Mouse (Mus musculus) erythroblast, adult 5-6 weeks (primary cell): Measurements from ENCODE around the gene 4931428F04Rik. TPM values are rescaled to one million over a fixed set of nuclear protein-coding genes. Genes with fewer than 3 reads are reported as not detected.
"Not testable (repeated sequence)": the region's sequence is repeated elsewhere in the genome, so short reads cannot be mapped to it uniquely, and the experiment has no call there.

ENCODE experiments used
- ATAC-seq: replicated peaks from 2 replicates; pipeline ENCODE4 v1.8.0; 2016; ENCODE audit warnings: moderate number of reproducible peaks, mild to moderate bottlenecking, moderate TSS enrichment, inconsistent platforms; ENCODE audit not compliant: poor library complexity, low FRiP score, severe bottlenecking
- total RNA-seq, 2 experiments: library from RNA; stranded (forward) in 1 of 2; stranded (reverse) in 1 of 2; fragments of 150-400 nt in 1 of 2; fragments of 200-764, 138-1000 nt in 1 of 2; gene quantifications; 2 replicates each; pipeline versions ENCODE4 v1.2.3 to v1.2.4; 2015 to 2017; ENCODE audit warnings: low replicate concordance in 2 of 2

The 4931428F04Rik gene
- total RNA-seq, 2 experiments from 2014 or later = 1.2 to 3.8 TPM

GRCm38 (mm10) chr8:105237442-105238142 lies 52.1 kb downstream of the 4931428F04Rik start:
- ATAC-seq = no peak

GRCm38 (mm10) chr8:105235206-105235605 lies 54.5 kb downstream of the 4931428F04Rik start:
- no peak for ATAC-seq

GRCm38 (mm10) chr8:105233126-105233935 lies 56.3 kb downstream of the 4931428F04Rik start:
- no peak for ATAC-seq

- not testable (repeated sequence) for ATAC-seq
These were observed 57.4 kb downstream of the 4931428F04Rik start for GRCm38 (mm10) chr8:105232321-105232693.

- ATAC-seq = no peak
These were observed 58.0 kb downstream of the 4931428F04Rik start for GRCm38 (mm10) chr8:105231503-105232320.

Other genes with a start within 250 kb of the 4931428F04Rik start
- not detected in 2 replicates for gene Ces3a, start 241.3 kb downstream of the 4931428F04Rik start, total RNA-seq (2015; ENCODE audit: low replicate concordance)
- gene Ces3a, start 241.3 kb downstream of the 4931428F04Rik start, total RNA-seq (2017; ENCODE audit: low replicate concordance) = not detected in 2 replicates
- not detected in 2 replicates for gene Ces3b, start 206.1 kb downstream of the 4931428F04Rik start, total RNA-seq (2015; ENCODE audit: low replicate concordance)
- not detected in 2 replicates for gene Ces3b, start 206.1 kb downstream of the 4931428F04Rik start, total RNA-seq (2017; ENCODE audit: low replicate concordance)
- not detected in 2 replicates for gene Ces4a, start 158.1 kb downstream of the 4931428F04Rik start, total RNA-seq (2015; ENCODE audit: low replicate concordance)
- gene Ces4a, start 158.1 kb downstream of the 4931428F04Rik start, total RNA-seq (2017; ENCODE audit: low replicate concordance) = not detected in 2 replicates
- 28.6 and 37.6 TPM in 2 replicates for gene Cbfb, start 119.2 kb downstream of the 4931428F04Rik start, total RNA-seq (2015; ENCODE audit: low replicate concordance)
- 27.2 and 33.1 TPM in 2 replicates for gene Cbfb, start 119.2 kb downstream of the 4931428F04Rik start, total RNA-seq (2017; ENCODE audit: low replicate concordance)
- gene D230025D16Rik, start 64.7 kb downstream of the 4931428F04Rik start, total RNA-seq (2015; ENCODE audit: low replicate concordance) = 16.9 and 22.5 TPM in 2 replicates
- gene D230025D16Rik, start 64.7 kb downstream of the 4931428F04Rik start, total RNA-seq (2017; ENCODE audit: low replicate concordance) = 20.1 and 22.6 TPM in 2 replicates
- not detected in 2 replicates for gene B3gnt9, start 34.7 kb downstream of the 4931428F04Rik start, total RNA-seq (2015; ENCODE audit: low replicate concordance)
- 0.09 TPM in 1 of 2 replicates, not detected in the other for gene B3gnt9, start 34.7 kb downstream of the 4931428F04Rik start, total RNA-seq (2017; ENCODE audit: low replicate concordance)
- 2.3 and 3.5 TPM in 2 replicates for gene Tradd, start 25.3 kb downstream of the 4931428F04Rik start, total RNA-seq (2015; ENCODE audit: low replicate concordance)
- 3.6 and 5.9 TPM in 2 replicates for gene Tradd, start 25.3 kb downstream of the 4931428F04Rik start, total RNA-seq (2017; ENCODE audit: low replicate concordance)
- 1.3 and 3.5 TPM in 2 replicates for gene Fbxl8, start 25.2 kb downstream of the 4931428F04Rik start, total RNA-seq (2015; ENCODE audit: low replicate concordance)
- gene Fbxl8, start 25.2 kb downstream of the 4931428F04Rik start, total RNA-seq (2017; ENCODE audit: low replicate concordance) = 0.28 and 0.94 TPM in 2 replicates
- gene Hsf4, start 20.1 kb downstream of the 4931428F04Rik start, total RNA-seq (2015; ENCODE audit: low replicate concordance) = not detected in 2 replicates
- not detected in 2 replicates for gene Hsf4, start 20.1 kb downstream of the 4931428F04Rik start, total RNA-seq (2017; ENCODE audit: low replicate concordance)
- not detected in 2 replicates for gene Nol3, start 13.7 kb downstream of the 4931428F04Rik start, total RNA-seq (2015; ENCODE audit: low replicate concordance)
- not detected in 2 replicates for gene Nol3, start 13.7 kb downstream of the 4931428F04Rik start, total RNA-seq (2017; ENCODE audit: low replicate concordance)
- gene Exoc3l, start 6.2 kb upstream of the 4931428F04Rik start, total RNA-seq (2015; ENCODE audit: low replicate concordance) = 0.38 and 5.9 TPM in 2 replicates
- 15.0 and 26.8 TPM in 2 replicates for gene Exoc3l, start 6.2 kb upstream of the 4931428F04Rik start, total RNA-seq (2017; ENCODE audit: low replicate concordance)
- gene E2f4, start 7.8 kb upstream of the 4931428F04Rik start, total RNA-seq (2015; ENCODE audit: low replicate concordance) = 289 and 294 TPM in 2 replicates
- gene E2f4, start 7.8 kb upstream of the 4931428F04Rik start, total RNA-seq (2017; ENCODE audit: low replicate concordance) = 120 and 129 TPM in 2 replicates
- gene Elmo3, start 15.7 kb upstream of the 4931428F04Rik start, total RNA-seq (2015; ENCODE audit: low replicate concordance) = 13.8 and 17.3 TPM in 2 replicates
- 22.1 and 30.7 TPM in 2 replicates for gene Elmo3, start 15.7 kb upstream of the 4931428F04Rik start, total RNA-seq (2017; ENCODE audit: low replicate concordance)
- gene Lrrc29, start 36.4 kb upstream of the 4931428F04Rik start, total RNA-seq (2015; ENCODE audit: low replicate concordance) = 13.4 and 35.9 TPM in 2 replicates
- 26.2 and 28.6 TPM in 2 replicates for gene Lrrc29, start 36.4 kb upstream of the 4931428F04Rik start, total RNA-seq (2017; ENCODE audit: low replicate concordance)
- 51.2 and 56.3 TPM in 2 replicates for gene Tmem208, start 36.5 kb upstream of the 4931428F04Rik start, total RNA-seq (2015; ENCODE audit: low replicate concordance)
- 18.5 and 26.9 TPM in 2 replicates for gene Tmem208, start 36.5 kb upstream of the 4931428F04Rik start, total RNA-seq (2017; ENCODE audit: low replicate concordance)
- gene Fhod1, start 58.1 kb upstream of the 4931428F04Rik start, total RNA-seq (2015; ENCODE audit: low replicate concordance) = 0.19 and 3.8 TPM in 2 replicates
- 0.56 and 1.0 TPM in 2 replicates for gene Fhod1, start 58.1 kb upstream of the 4931428F04Rik start, total RNA-seq (2017; ENCODE audit: low replicate concordance)
- gene Slc9a5, start 59.0 kb upstream of the 4931428F04Rik start, total RNA-seq (2015; ENCODE audit: low replicate concordance) = 1.7 TPM in 1 of 2 replicates, not detected in the other
- gene Slc9a5, start 59.0 kb upstream of the 4931428F04Rik start, total RNA-seq (2017; ENCODE audit: low replicate concordance) = not detected in 2 replicates
- gene Plekhg4, start 83.4 kb upstream of the 4931428F04Rik start, total RNA-seq (2015; ENCODE audit: low replicate concordance) = not detected in 2 replicates
- not detected in 2 replicates for gene Plekhg4, start 83.4 kb upstream of the 4931428F04Rik start, total RNA-seq (2017; ENCODE audit: low replicate concordance)
- gene Kctd19, start 123.6 kb upstream of the 4931428F04Rik start, total RNA-seq (2015; ENCODE audit: low replicate concordance) = not detected in 2 replicates
- not detected in 2 replicates for gene Kctd19, start 123.6 kb upstream of the 4931428F04Rik start, total RNA-seq (2017; ENCODE audit: low replicate concordance)
- 0.96 TPM in 1 of 2 replicates, not detected in the other for gene Lrrc36, start 123.7 kb upstream of the 4931428F04Rik start, total RNA-seq (2015; ENCODE audit: low replicate concordance)
- 0.56 and 0.85 TPM in 2 replicates for gene Lrrc36, start 123.7 kb upstream of the 4931428F04Rik start, total RNA-seq (2017; ENCODE audit: low replicate concordance)
- not detected in 2 replicates for gene Tppp3, start 181.7 kb upstream of the 4931428F04Rik start, total RNA-seq (2015; ENCODE audit: low replicate concordance)
- gene Tppp3, start 181.7 kb upstream of the 4931428F04Rik start, total RNA-seq (2017; ENCODE audit: low replicate concordance) = not detected in 2 replicates
- gene Zdhhc1, start 207.0 kb upstream of the 4931428F04Rik start, total RNA-seq (2015; ENCODE audit: low replicate concordance) = not detected in 2 replicates
- gene Zdhhc1, start 207.0 kb upstream of the 4931428F04Rik start, total RNA-seq (2017; ENCODE audit: low replicate concordance) = 0.17 and 0.42 TPM in 2 replicates
- gene Hsd11b2, start 228.9 kb upstream of the 4931428F04Rik start, total RNA-seq (2015; ENCODE audit: low replicate concordance) = 2.3 TPM in 1 of 2 replicates, not detected in the other
- gene Hsd11b2, start 228.9 kb upstream of the 4931428F04Rik start, total RNA-seq (2017; ENCODE audit: low replicate concordance) = not detected in 2 replicates